In the genomic region with DNA sequence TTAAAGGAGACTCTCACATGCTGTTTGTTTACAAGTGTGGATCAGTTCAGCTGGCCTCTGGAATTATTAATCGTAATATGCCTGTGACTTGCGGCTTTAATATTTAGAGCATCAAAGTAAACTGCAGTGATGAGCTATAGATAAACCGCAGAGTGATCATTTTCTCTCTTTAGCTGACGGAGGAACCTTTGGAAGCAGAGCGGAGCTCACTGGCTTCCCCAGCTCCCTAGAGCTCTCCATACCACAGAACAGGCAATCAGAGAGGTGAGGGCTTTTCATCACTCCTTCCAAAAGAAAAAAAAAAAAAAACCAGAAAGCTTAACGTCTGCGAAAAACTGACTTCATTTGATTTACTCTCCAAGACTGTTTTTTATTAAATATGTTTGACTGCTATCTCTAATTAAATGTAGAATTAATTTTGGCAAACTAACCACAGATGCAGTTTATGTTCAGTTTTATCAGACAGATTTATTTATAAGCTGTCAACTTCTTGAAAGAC, we compare ENCODE assay signal across 12 mouse cellular contexts.
DNase-seq lines count a peak whose midpoint lies in the region; ATAC-seq lines count a peak whose summit lies in the region.
"Had no signal": no experiment of that assay in that cellular context is flagged by ENCODE, and none has a peak within 500 bp of the region (broad histone marks: within the 10 kb centered on the region; RNA-seq: fewer than 3 reads in every experiment).

No protein-coding gene starts in this region.

- DNase-seq in embryonic facial prominence, embryonic 11.5 days (ENCODE audit: low spot score), result peak; percentile 19
- DNase-seq in embryonic facial prominence, embryonic 10.5 days (ENCODE audit: low spot score), result no peak
- no peak for DNase-seq in neural tube, embryonic 10.5 days (ENCODE audit: extremely low spot score, low spot score)
- DNase-seq in ovary, postnatal 14 days (ENCODE audit: low spot score), result no peak
- no peak for DNase-seq in adrenal gland, postnatal 14 days
- DNase-seq: heart, postnatal 36 days; kidney, postnatal 36 days had no signal

- ATAC-seq in embryonic facial prominence, embryonic 11.5 days (replicated peaks; ENCODE audit: insufficient number of reproducible peaks, low FRiP score, low TSS enrichment, low read depth), result no peak
- ATAC-seq in neural tube, embryonic 15.5 days (ENCODE audit: low FRiP score), result peak; percentile 38; the same call in 1 of the 2 replicates
- no peak for ATAC-seq in liver, embryonic 12.5 days
- no peak for ATAC-seq in megakaryocyte-erythroid progenitor cell, adult 5-6 weeks (replicated peaks; ENCODE audit: low FRiP score, low TSS enrichment, poor library complexity, severe bottlenecking)

- no peak overlapping the region for H3K9ac ChIP-seq in embryonic facial prominence, embryonic 11.5 days (replicated peaks; ENCODE audit: low read length)
- no peak overlapping the region for H3K9ac ChIP-seq in neural tube, embryonic 15.5 days (replicated peaks)
- no peak overlapping the region for H3K9ac ChIP-seq in liver, embryonic 12.5 days
- H3K9ac ChIP-seq: heart, embryonic 12.5 days; lung, embryonic 15.5 days had no signal

- no peaks in the 10 kb centered on the region for H3K27me3 ChIP-seq in embryonic facial prominence, embryonic 11.5 days (ENCODE audit: control insufficient read depth, insufficient read depth, low read length)
- H3K27me3 ChIP-seq in embryonic facial prominence, embryonic 10.5 days (replicated peaks; ENCODE audit: low read depth, poor library complexity, severe bottlenecking), result no peaks in the 10 kb centered on the region
- H3K27me3 ChIP-seq in neural tube, embryonic 15.5 days (replicated peaks), result no peaks in the 10 kb centered on the region
- no peaks in the 10 kb centered on the region for H3K27me3 ChIP-seq in liver, embryonic 12.5 days (replicated peaks)
- H3K27me3 ChIP-seq: heart, embryonic 12.5 days; lung, embryonic 15.5 days had no signal

- no peak overlapping the region for H3K27ac ChIP-seq in embryonic facial prominence, embryonic 11.5 days (replicated peaks; ENCODE audit: low read depth, low read length)
- H3K27ac ChIP-seq in embryonic facial prominence, embryonic 10.5 days (replicated peaks), result no peak overlapping the region
- H3K27ac ChIP-seq in neural tube, embryonic 15.5 days (replicated peaks), result no peak overlapping the region
- H3K27ac ChIP-seq in liver, embryonic 12.5 days, result peak overlapping the region; percentile 62
- H3K27ac ChIP-seq: lung, embryonic 15.5 days had no signal

- no peaks in the 10 kb centered on the region for H3K36me3 ChIP-seq in embryonic facial prominence, embryonic 11.5 days (replicated peaks; ENCODE audit: control insufficient read depth, insufficient read depth, low read depth, low read length)
- H3K36me3 ChIP-seq in embryonic facial prominence, embryonic 10.5 days (replicated peaks), result no peaks in the 10 kb centered on the region
- H3K36me3 ChIP-seq in neural tube, embryonic 15.5 days, result no peaks in the 10 kb centered on the region
- H3K36me3 ChIP-seq in liver, embryonic 12.5 days, result no peaks in the 10 kb centered on the region
- H3K36me3 ChIP-seq: heart, embryonic 12.5 days; lung, embryonic 15.5 days had no signal

- no peak overlapping the region for H3K4me2 ChIP-seq in embryonic facial prominence, embryonic 11.5 days (ENCODE audit: low read depth, low read length)
- H3K4me2 ChIP-seq in neural tube, embryonic 15.5 days, result no peak overlapping the region
- no peak overlapping the region for H3K4me2 ChIP-seq in liver, embryonic 12.5 days
- H3K4me2 ChIP-seq: heart, embryonic 12.5 days; lung, embryonic 15.5 days had no signal

- no peak overlapping the region for H3K4me3 ChIP-seq in embryonic facial prominence, embryonic 11.5 days (ENCODE audit: low read depth, low read length)
- no peak overlapping the region for H3K4me3 ChIP-seq in embryonic facial prominence, embryonic 10.5 days
- H3K4me3 ChIP-seq in neural tube, embryonic 15.5 days (replicated peaks), result no peak overlapping the region
- no peak overlapping the region for H3K4me3 ChIP-seq in liver, embryonic 12.5 days
- H3K4me3 ChIP-seq: heart, embryonic 12.5 days; lung, embryonic 15.5 days had no signal

- H3K9me3 ChIP-seq in embryonic facial prominence, embryonic 11.5 days (replicated peaks; ENCODE audit: control insufficient read depth, low read length), result no peaks in the 10 kb centered on the region
- no peaks in the 10 kb centered on the region for H3K9me3 ChIP-seq in embryonic facial prominence, embryonic 10.5 days
- H3K9me3 ChIP-seq in neural tube, embryonic 15.5 days (replicated peaks), result no peaks in the 10 kb centered on the region
- no peaks in the 10 kb centered on the region for H3K9me3 ChIP-seq in liver, embryonic 12.5 days (replicated peaks)
- H3K9me3 ChIP-seq: lung, embryonic 15.5 days had no signal

- H3K4me1 ChIP-seq in embryonic facial prominence, embryonic 11.5 days (ENCODE audit: control insufficient read depth, insufficient read depth, low read length), result no peaks in the 10 kb centered on the region; the same call in 1 of the 2 replicates
- peaks cover 21% of the 10 kb centered on the region for H3K4me1 ChIP-seq in embryonic facial prominence, embryonic 10.5 days
- peaks cover 5% of the 10 kb centered on the region for H3K4me1 ChIP-seq in neural tube, embryonic 15.5 days
- no peaks in the 10 kb centered on the region for H3K4me1 ChIP-seq in liver, embryonic 12.5 days
- H3K4me1 ChIP-seq: heart, embryonic 12.5 days had no signal

- 55% methylated on average over 7 of the region's 7 CpGs for WGBS in embryonic facial prominence, embryonic 11.5 days
- WGBS in embryonic facial prominence, embryonic 10.5 days, result 69% methylated on average over 7 of the region's 7 CpGs
- 35% methylated on average over 7 of the region's 7 CpGs for WGBS in neural tube, embryonic 15.5 days
- WGBS in liver, embryonic 12.5 days (ENCODE audit: insufficient replicate concordance), result 72% methylated on average over 7 of the region's 7 CpGs
